Mouse (Mus musculus) lung, postnatal 36 days (tissue): ENCODE measurements at regions not wholly inside any gene's neighbourhood (a gene's known extent, or its start where the extent isn't known, plus 50 kb on each side); places are given as distances from the start of the nearest gene placed in this dataset.

Experiments used
- DNase-seq: peaks from one replicate; pipeline ENCODE4 v3.0.0; 2022; ENCODE audit warnings: mixed read lengths

- no peak for DNase-seq
Observed at GRCm38 (mm10) chr5:127129495-127129894, 112.1 kb upstream of the Tmem132c start.

GRCm38 (mm10) chr5:127134441-127134840 lies 107.2 kb upstream of the Tmem132c start:
- no peak for DNase-seq

GRCm38 (mm10) chr5:127140651-127141050 lies 101.0 kb upstream of the Tmem132c start:
- DNase-seq: no peak

- DNase-seq: peak; percentile 28
Observed at GRCm38 (mm10) chr5:127160292-127160691, 81.3 kb upstream of the Tmem132c start.

- DNase-seq: no peak
Observed at GRCm38 (mm10) chr5:127163376-127163775, 78.2 kb upstream of the Tmem132c start.

GRCm38 (mm10) chr5:127189021-127189420 lies 52.6 kb upstream of the Tmem132c start:
- DNase-seq: no peak
